Mouse (Mus musculus): ENCODE results near the gene Slc24a4. TPM values are rescaled to one million over a fixed set of nuclear protein-coding genes. Genes with fewer than 3 reads are reported as not detected.
"Not testable (repeated sequence)": the region's sequence is repeated elsewhere in the genome, so short reads cannot be mapped to it uniquely, and the experiment has no call there.

Gene Slc24a4
- total RNA-seq, 2 experiments from 2014 or later = 1.3 to 2.0 TPM

- DNase-seq = no peak
- intact Hi-C loops (cut with DNase I) = no loop called here
These were observed 36.1 kb downstream of the Slc24a4 start for GRCm38 (mm10) chr12:102164632-102165031.

GRCm38 (mm10) chr12:102166691-102167261, 38.2 kb downstream of the Slc24a4 start:
- intact Hi-C loops (cut with DNase I) = no loop called here
- DNase-seq = no peak

GRCm38 (mm10) chr12:102167302-102167701, 38.8 kb downstream of the Slc24a4 start:
- intact Hi-C loops (cut with DNase I) = no loop called here
- no peak for DNase-seq

- DNase-seq = no peak
- intact Hi-C loops (cut with DNase I) = no loop called here
These were observed 44.2 kb downstream of the Slc24a4 start for GRCm38 (mm10) chr12:102172746-102173145.

- no peak for DNase-seq
- intact Hi-C loops (cut with DNase I) = no loop called here
These were observed 44.8 kb downstream of the Slc24a4 start for GRCm38 (mm10) chr12:102173345-102173744.

GRCm38 (mm10) chr12:102180371-102181074, 52.0 kb downstream of the Slc24a4 start:
- intact Hi-C loops (cut with DNase I) = loop anchor here (2.0 to 5.0 kb wide), 2 partner anchors 173 to 196 kb away; no protein-coding TSS in a partner anchor
- DNase-seq = no peak

- DNase-seq = peak; percentile 64 to 78
- intact Hi-C loops (cut with DNase I) = loop anchor here (1.0 to 5.0 kb wide), 4 partner anchors 41 to 204 kb away; no protein-coding TSS in a partner anchor
These were observed 53.3 kb downstream of the Slc24a4 start for GRCm38 (mm10) chr12:102181799-102182357.

GRCm38 (mm10) chr12:102182621-102183020, 54.1 kb downstream of the Slc24a4 start:
- intact Hi-C loops (cut with DNase I) = loop anchor here (1.0 to 5.0 kb wide), 3 partner anchors 42 to 204 kb away; no protein-coding TSS in a partner anchor
- DNase-seq = no peak

- intact Hi-C loops (cut with DNase I) = loop anchor here (2.0 to 5.0 kb wide), 2 partner anchors 42 to 176 kb away; no protein-coding TSS in a partner anchor
- DNase-seq = no peak
These were observed 54.7 kb downstream of the Slc24a4 start for GRCm38 (mm10) chr12:102183201-102183600.

GRCm38 (mm10) chr12:102190820-102191219, 62.3 kb downstream of the Slc24a4 start:
- intact Hi-C loops (cut with DNase I) = no loop called here
- DNase-seq = no peak

GRCm38 (mm10) chr12:102201516-102201915, 73.0 kb downstream of the Slc24a4 start:
- DNase-seq = no peak
- intact Hi-C loops (cut with DNase I) = loop anchor here (5.0 kb wide), 1 partner anchor 71 kb away; no protein-coding TSS in a partner anchor

GRCm38 (mm10) chr12:102202901-102203300, 74.4 kb downstream of the Slc24a4 start:
- intact Hi-C loops (cut with DNase I) = loop anchor here (5.0 kb wide), 1 partner anchor 69 kb away; no protein-coding TSS in a partner anchor
- peak; percentile 40 to 41 for DNase-seq

- intact Hi-C loops (cut with DNase I) = no loop called here
- DNase-seq = no peak
These were observed 77.9 kb downstream of the Slc24a4 start for GRCm38 (mm10) chr12:102206471-102206870.

- DNase-seq = no peak
- intact Hi-C loops (cut with DNase I) = no loop called here
These were observed 78.7 kb downstream of the Slc24a4 start for GRCm38 (mm10) chr12:102207245-102207644.

GRCm38 (mm10) chr12:102210801-102211200, 82.3 kb downstream of the Slc24a4 start:
- intact Hi-C loops (cut with DNase I) = no loop called here
- no peak for DNase-seq

GRCm38 (mm10) chr12:102223404-102223803, 94.9 kb downstream of the Slc24a4 start:
- intact Hi-C loops (cut with DNase I) = no loop called here
- DNase-seq = no peak

GRCm38 (mm10) chr12:102224112-102224511, 95.6 kb downstream of the Slc24a4 start:
- DNase-seq; intact Hi-C loops (cut with DNase I): not testable (repeated sequence)

- no peak for DNase-seq
- intact Hi-C loops (cut with DNase I) = no loop called here
These were observed 96.6 kb downstream of the Slc24a4 start for GRCm38 (mm10) chr12:102225165-102225564.

- no peak for DNase-seq
These were observed 107.0 kb downstream of the Slc24a4 start for GRCm38 (mm10) chr12:102235551-102235950.

GRCm38 (mm10) chr12:102236317-102236716, 107.8 kb downstream of the Slc24a4 start:
- no peak for DNase-seq
- intact Hi-C loops (cut with DNase I) = no loop called here

More at GRCm38 (mm10) chr12:102235551-102235950, 107.0 kb downstream of the Slc24a4 start:
- intact Hi-C loops (cut with DNase I) = no loop called here

- intact Hi-C loops (cut with DNase I) = no loop called here
These were observed 113.7 kb downstream of the Slc24a4 start for GRCm38 (mm10) chr12:102242076-102242722.

More at GRCm38 (mm10) chr12:102242076-102242722, 113.7 kb downstream of the Slc24a4 start:
- peak; percentile 30 to 34 for DNase-seq
